Mouse (Mus musculus): ENCODE measurements around the gene Mtus2.

Mtus2 gene

GRCm38 (mm10) chr5:148280321-148280720, 323.2 kb downstream of the Mtus2 start:
- 89% methylated on average over 5 of the region's 5 CpGs for WGBS

- 85% methylated on average over 6 of the region's 6 CpGs for WGBS
These were observed 325.0 kb downstream of the Mtus2 start for GRCm38 (mm10) chr5:148282093-148282492.

GRCm38 (mm10) chr5:148282631-148283030, 325.5 kb downstream of the Mtus2 start:
- 59% methylated on average over 5 of the region's 5 CpGs for WGBS

- WGBS: 39% methylated on average over 2 of the region's 2 CpGs
These were observed 326.1 kb downstream of the Mtus2 start for GRCm38 (mm10) chr5:148283177-148283576.

GRCm38 (mm10) chr5:148283584-148283983, 326.5 kb downstream of the Mtus2 start:
- WGBS: 53% methylated on average over 3 of the region's 3 CpGs

GRCm38 (mm10) chr5:148287529-148287928, 330.4 kb downstream of the Mtus2 start:
- 91% methylated on average over 5 of the region's 5 CpGs for WGBS

GRCm38 (mm10) chr5:148288804-148289203, 331.7 kb downstream of the Mtus2 start:
- 72% methylated on average over 18 of the region's 18 CpGs for WGBS

- whole genome bisulfite sequencing: 30% methylated on average over 7 of the region's 7 CpGs
These were observed 332.8 kb downstream of the Mtus2 start for GRCm38 (mm10) chr5:148289951-148290350.

DNA sequence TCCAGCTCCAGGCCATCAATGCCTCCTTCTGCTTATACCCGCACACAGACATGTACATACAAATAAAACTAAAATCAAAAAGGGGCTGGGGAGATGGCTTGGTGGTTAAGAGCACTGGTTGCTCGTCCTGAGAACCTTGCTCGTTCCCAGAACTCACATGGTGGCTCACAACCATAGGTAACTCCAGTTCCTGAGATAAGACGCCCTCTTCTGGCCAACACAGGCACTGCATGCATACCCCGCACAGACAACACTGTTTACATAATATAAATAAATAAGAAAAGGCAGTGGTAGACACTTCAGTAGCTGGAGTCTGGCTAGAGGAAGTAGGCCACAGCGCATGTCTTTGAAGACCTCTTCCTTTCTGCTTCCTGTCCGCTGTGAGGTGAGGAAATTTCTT, 335.7 kb downstream of the Mtus2 start:
- 81% methylated on average over 7 of the region's 7 CpGs for WGBS

DNA sequence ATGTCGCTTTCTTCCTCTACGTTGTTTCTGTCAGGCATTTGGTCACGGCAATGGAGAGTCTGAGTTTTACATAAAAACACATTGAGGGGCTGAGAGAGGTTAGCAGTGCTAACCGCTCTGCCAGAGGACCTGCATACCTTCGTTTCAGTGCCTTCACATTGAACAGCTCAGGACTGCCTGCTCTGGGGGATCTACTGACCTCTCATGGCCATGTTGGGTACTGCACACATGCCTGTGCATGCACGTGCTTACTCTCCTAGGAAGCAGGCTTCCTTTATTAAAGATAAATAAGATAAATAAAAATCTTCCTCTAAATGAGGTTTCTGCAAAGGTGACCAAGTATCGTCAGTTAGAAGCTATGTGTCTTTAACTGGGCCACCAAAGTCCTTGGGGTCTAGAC, 336.2 kb downstream of the Mtus2 start:
- WGBS: 86% methylated on average over 7 of the region's 7 CpGs

- 77% methylated on average over 11 of the region's 11 CpGs for WGBS
These were observed 345.8 kb downstream of the Mtus2 start for GRCm38 (mm10) chr5:148302968-148303367.

- WGBS: 90% methylated on average over 2 of the region's 2 CpGs
These were observed 347.0 kb downstream of the Mtus2 start for GRCm38 (mm10) chr5:148304112-148304511.

DNA sequence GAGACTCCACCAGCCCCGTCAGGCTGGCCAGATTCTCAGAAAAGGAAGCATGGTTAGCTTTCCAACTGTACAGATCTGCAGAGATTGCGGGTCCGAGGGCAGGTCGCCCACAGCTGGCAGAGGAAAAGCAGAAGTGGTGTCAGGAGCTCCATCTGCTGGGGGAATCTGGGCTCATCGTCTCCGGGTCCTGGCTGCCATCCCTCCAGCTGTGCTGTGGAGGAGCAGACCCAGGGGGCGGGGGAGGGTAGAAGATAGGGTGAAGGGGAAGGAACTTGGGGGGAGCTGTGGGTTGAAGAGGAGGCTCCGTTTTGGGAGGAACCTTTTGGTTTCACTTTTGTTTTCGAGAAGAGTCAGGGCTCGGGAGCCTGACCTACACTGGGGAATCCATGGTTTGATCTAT, 353.7 kb downstream of the Mtus2 start:
- 58% methylated on average over 10 of the region's 10 CpGs for WGBS

DNA sequence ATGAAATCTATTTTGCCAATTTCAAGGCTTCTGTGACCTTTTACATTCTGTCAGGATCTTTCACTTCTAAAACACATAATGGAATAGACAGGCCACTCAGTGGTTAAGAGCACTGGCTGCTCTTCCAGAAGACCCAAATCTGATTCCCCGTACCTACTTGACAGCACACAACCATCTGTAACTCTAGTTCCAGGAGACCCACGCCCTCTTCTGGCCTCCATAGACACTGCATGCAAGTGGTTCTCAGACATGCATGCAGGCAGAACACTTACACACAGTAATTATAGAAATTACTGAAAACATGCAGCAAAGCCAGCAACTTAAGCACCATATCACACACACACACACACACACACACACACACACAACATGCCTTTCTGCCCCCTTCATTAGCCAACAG, 355.3 kb downstream of the Mtus2 start:
- WGBS: 44% methylated on average over 2 of the region's 2 CpGs

- 92% methylated on average over 5 of the region's 5 CpGs for WGBS
These were observed 357.8 kb downstream of the Mtus2 start for GRCm38 (mm10) chr5:148314931-148315330.

DNA sequence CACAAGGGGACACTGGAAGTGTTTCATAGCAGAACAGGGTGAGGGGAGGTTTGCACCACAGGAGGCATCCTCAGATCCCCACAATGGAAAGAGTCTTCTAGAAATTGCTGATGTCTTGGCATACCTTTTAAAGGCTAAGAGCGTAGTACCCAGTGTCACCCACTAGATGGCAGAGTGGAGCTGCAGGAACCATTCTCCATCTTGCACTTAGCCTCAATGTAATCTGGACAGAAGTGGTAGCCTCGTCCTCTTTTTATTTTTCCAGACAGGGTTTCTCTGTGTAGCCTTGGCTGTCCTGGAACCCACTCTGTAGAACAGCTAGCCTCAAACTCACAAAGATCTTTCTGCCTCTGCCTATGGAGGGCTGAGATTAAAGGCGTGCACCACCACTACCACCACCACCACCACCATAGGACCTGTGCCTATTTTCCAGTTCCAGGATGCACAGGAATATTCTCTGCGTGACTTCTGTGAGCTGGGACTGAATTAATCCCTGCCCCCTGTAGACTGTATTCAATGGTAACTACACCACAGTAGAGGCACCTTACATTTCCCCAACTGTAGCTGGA, 368.3 kb downstream of the Mtus2 start:
- WGBS: 44% methylated on average over 4 of the region's 4 CpGs

- whole genome bisulfite sequencing: 93% methylated on average over 9 of the region's 9 CpGs
These were observed 369.2 kb downstream of the Mtus2 start for GRCm38 (mm10) chr5:148326295-148326694.

DNA sequence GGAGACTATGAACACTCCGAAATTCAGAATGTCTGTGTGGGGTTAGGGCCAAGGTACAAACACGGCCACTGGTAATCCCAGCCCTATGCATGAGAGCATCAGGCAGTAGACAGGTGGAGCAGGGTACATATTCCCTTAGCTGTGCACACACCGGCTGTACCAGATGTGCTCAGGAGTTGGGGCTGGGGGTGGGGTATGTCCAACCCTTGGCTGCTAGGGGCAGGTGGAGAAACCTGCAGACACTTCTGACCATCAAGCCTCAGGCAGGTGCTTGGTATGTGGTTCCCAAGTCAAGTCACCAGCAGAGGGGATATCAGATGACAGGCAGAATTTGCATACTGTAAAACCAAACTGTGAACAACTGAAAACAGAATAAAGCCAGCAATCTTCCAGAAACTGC, 371.9 kb downstream of the Mtus2 start:
- WGBS: 94% methylated on average over 3 of the region's 3 CpGs

DNA sequence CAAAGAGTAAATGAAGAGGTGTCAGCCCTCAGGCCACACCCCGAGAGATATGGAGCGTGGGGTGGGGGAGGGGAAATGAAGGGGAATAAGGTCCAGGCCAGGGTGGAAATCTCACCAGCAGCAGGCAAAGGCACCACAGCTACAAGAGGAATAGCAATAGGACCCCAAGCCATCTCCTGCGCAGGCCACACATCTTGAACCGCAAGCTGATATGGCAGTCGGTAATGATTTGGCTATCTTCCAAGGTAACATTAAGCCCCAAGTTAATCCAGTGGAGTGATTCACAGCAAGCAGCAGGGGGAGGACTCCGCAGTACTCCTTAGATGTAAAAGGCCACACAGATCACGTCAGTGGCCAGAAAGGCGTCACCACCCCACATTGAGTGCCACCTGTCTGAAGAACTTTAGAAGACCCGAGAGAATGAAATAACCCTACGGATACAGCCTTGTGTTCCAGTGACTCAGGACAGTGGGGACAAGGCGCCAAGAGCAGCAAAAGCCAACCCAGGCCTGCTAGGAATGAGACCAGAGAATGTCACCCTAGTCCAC, 374.2 kb downstream of the Mtus2 start:
- WGBS: 84% methylated on average over 11 of the region's 11 CpGs

DNA sequence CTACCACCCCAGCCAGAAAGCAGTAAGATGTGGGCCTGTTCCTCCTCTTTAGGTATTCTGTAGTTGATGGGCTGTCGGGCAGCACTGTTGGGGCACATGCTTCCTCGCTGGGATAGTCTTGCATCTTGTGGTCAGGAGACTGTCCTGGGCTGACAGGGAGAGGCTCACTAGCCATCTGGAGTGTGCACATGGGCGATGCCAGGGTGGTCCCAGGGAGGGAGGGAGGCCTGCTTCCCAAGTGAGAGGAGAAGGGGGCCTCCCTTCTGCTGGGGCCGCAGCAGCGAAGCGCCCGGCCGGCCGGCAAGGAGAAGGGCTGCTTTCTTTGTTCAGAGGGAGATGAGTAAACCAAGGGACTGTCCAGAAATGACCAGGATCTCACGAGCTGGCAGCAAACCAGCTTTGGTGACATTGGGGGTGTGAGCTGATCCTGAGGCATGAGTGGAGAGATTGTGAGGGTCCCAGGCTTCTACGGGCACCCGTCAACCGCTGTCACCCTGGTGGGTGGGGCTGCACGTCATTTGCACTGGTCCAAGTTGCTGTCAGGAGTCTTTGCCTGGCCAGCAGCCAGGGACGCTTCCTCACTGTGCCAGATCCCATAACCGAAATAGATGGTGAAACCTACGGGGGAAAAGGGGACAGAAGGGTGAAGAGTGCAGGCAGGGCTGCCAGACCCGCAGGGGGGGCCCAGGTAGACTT, 375.0 kb downstream of the Mtus2 start:
- 84% methylated on average over 18 of the region's 18 CpGs for WGBS

DNA sequence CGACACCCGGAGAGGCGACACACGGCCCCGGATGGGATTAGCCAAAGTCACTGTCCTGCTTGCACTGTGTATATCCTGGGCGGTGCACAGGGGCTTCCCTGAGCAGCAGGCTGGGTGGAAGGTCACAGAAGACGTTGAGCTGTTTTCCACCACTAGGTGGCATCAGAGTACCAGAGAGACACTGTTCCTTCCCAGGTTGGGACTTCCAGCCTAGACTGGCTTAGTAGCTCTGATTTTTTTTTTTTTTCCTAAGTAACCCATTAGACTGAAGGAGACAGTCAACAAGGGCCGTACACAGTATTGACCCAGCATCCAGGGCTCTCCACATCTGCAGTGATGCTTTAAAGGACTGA, 375.5 kb downstream of the Mtus2 start:
- WGBS: 33% methylated on average over 8 of the region's 8 CpGs

DNA sequence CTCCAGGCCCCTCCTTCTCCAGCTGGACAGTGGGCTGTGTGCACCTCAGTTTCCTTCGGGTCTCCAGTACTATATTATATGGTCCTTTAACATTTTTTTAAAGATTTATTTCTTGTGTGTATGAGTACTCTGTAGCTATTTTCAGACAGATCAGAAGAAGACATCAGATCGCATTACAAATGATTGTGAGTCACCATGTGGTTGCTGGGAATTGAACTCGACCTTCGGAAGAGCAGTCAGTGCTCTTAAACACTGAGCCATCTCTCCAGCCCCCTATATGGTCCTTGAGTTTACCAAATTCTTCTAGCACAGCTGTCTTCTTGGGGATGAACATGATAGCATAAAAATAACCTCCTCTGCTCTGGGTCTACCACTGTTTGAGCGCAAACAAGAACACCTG, 382.0 kb downstream of the Mtus2 start:
- 90% methylated on average over 5 of the region's 5 CpGs for WGBS

- 50% methylated on average over 26 of the region's 26 CpGs for WGBS
These were observed 385.1 kb downstream of the Mtus2 start for GRCm38 (mm10) chr5:148342061-148342741.

All from cerebral cortex, adult 2 months (tissue).